Mouse (Mus musculus) liver, adult 2 months (tissue): Measurements from ENCODE around the gene Sema4b.

Experiments used
- CTCF ChIP-seq: fragments of 200-500 bp; IDR thresholded peaks from 2 replicates; pipeline ENCODE4 v1.5.1; 2011; ENCODE audit warnings: low read depth, low read length, control low read depth
- POLR2A ChIP-seq: fragments of 200-500 bp; IDR thresholded peaks from 2 replicates; pipeline ENCODE4 v1.6.1; 2011; ENCODE audit warnings: low read length, control low read depth; ENCODE audit not compliant: insufficient read depth; ENCODE audit errors: extremely low read depth

DNA sequence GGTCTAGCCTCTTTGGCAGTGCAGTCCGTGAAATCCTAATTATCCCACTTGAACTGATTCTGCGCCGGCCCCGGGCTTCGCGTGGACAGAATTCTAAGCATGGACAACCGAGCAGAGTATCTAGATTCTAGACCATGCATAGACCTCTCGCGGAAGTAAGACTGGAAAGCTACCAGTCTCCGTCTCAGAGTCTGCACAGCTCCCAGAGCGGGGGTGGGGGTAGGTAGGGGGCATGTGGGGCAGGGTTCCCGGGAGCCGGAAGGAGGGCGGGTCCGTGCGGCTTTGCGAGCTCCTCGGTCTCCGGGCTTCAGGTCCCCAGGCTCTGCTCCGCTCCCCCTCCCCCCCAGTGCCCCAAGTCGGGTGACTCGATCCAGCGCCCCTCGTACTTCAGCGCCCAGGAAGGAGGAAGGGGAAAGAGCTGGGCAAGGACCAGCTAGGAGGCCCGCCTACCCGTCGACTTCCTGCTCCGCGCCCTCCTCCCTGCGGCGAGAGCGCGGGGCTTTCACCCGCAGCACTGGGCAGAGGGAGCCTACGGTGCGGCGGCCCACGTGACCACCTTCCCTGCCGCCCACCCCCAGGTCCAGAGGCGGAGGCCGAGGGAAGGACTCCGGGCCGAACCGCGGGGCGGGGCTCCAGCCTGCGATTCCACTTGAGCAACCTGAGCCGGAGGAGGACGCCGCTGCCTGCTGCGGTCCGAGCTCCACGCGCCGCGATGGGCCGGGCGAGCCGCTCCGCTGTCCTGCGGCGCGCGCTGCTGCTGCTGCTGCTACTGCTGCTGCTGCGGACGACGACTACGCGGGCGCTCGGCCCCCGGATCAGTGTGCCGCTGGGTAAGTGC, 11.5 kb downstream of the Sema4b start:
- TF ChIP-seq CTCF (no peak), POLR2A (no peak)
